Mouse (Mus musculus) MEL (cell line): Measurements from ENCODE around the gene Klf13. TPM values are rescaled to one million over a fixed set of nuclear protein-coding genes. Genes with fewer than 3 reads are reported as not detected.

ENCODE experiments used
- DNase-seq: peaks from one replicate; pipeline ENCODE4 v3.0.0; 2011; ENCODE audit warnings: low read depth, low spot score
- H3K27ac ChIP-seq: 2 replicates; pipeline ENCODE4 v1.5.1; 2012; ENCODE audit warnings: low read depth, mild to moderate bottlenecking, control low read depth, low read length, moderate library complexity; ENCODE audit not compliant: control insufficient read depth
- H3K27me3 ChIP-seq, 2 experiments: fragments of 150-350 bp in 1 of 2; sonication (generic) in 1 of 2; 2 replicates each; pipeline ENCODE4 v1.6.1; 2012; ENCODE audit warnings: low read length in 2 of 2, mild to moderate bottlenecking in 2 of 2, improper control_type of control experiment in 1 of 2, moderate library complexity in 1 of 2; ENCODE audit not compliant: insufficient read depth in 2 of 2, control insufficient read depth in 1 of 2
- H3K36me3 ChIP-seq, 2 experiments: 2 replicates each; pipeline ENCODE4 v1.6.1; 2012 to 2014; ENCODE audit warnings: low read length in 2 of 2, improper control_type of control experiment in 1 of 2, inconsistent platforms in 1 of 2, mild to moderate bottlenecking in 1 of 2; ENCODE audit not compliant: insufficient read depth in 2 of 2, control insufficient read depth in 1 of 2
- H3K4me1 ChIP-seq, 2 experiments: fragments of 150-350 bp in 1 of 2; sonication (generic) in 1 of 2; 2 replicates each; pipeline ENCODE4 v1.6.1; 2012; ENCODE audit warnings: low read length in 2 of 2, improper control_type of control experiment in 1 of 2, mild to moderate bottlenecking in 1 of 2; ENCODE audit not compliant: insufficient read depth in 2 of 2, control insufficient read depth in 1 of 2
- H3K4me3 ChIP-seq, 2 experiments: fragments of 150-350 bp in 1 of 2; sonication (generic) in 1 of 2; 2 replicates each; pipeline ENCODE4 v1.5.1; 2012; ENCODE audit warnings: low read depth in 2 of 2, low read length in 2 of 2, mild to moderate bottlenecking in 2 of 2, moderate library complexity in 2 of 2, control low read depth in 1 of 2, improper control_type of control experiment in 1 of 2; ENCODE audit not compliant: control insufficient read depth in 1 of 2, insufficient read depth in 1 of 2
- H3K79me2 ChIP-seq: 2 replicates; pipeline ENCODE4 v1.6.1; 2012; ENCODE audit warnings: mild to moderate bottlenecking, low read length, moderate library complexity; ENCODE audit not compliant: control insufficient read depth, poor library complexity, insufficient read depth
- H3K9ac ChIP-seq: 2 replicates; pipeline ENCODE4 v1.6.1; 2012; ENCODE audit warnings: low read depth, mild to moderate bottlenecking, control low read depth, low read length, moderate library complexity; ENCODE audit not compliant: control insufficient read depth, poor library complexity, severe bottlenecking
- H3K9me3 ChIP-seq: fragments of 150-350 bp; sonication (generic); replicated peaks from 2 replicates; pipeline ENCODE4 v1.6.1; 2012; ENCODE audit warnings: mild to moderate bottlenecking, low read length, improper control_type of control experiment, moderate library complexity; ENCODE audit not compliant: insufficient read depth
- BHLHE40 ChIP-seq: IDR thresholded peaks from 2 replicates; pipeline ENCODE4 v1.6.1; 2012; ENCODE audit warnings: low read depth, mild to moderate bottlenecking, inconsistent platforms, low read length, improper control_type of control experiment, borderline replicate concordance
- CHD1 ChIP-seq: IDR thresholded peaks from 2 replicates; pipeline ENCODE4 v1.6.1; 2012; ENCODE audit warnings: low read depth, mild to moderate bottlenecking, inconsistent platforms, low read length, improper control_type of control experiment
- CHD2 ChIP-seq: IDR thresholded peaks from 2 replicates; pipeline ENCODE4 v1.6.1; 2011; ENCODE audit warnings: low read length, improper control_type of control experiment
- ELF1 ChIP-seq: IDR thresholded peaks from 2 replicates; pipeline ENCODE4 v1.6.1; 2014; ENCODE audit warnings: low read depth, mild to moderate bottlenecking, inconsistent platforms, low read length, improper control_type of control experiment, moderate library complexity
- EP300 ChIP-seq, 2 experiments: IDR thresholded peaks; 2 replicates each; pipeline ENCODE4 v1.6.1; 2011; ENCODE audit warnings: improper control_type of control experiment in 2 of 2, low read length in 2 of 2, low read depth in 1 of 2, mild to moderate bottlenecking in 1 of 2
- GABPA ChIP-seq: IDR thresholded peaks from 2 replicates; pipeline ENCODE4 v1.6.1; 2012; ENCODE audit warnings: low read depth, mild to moderate bottlenecking, inconsistent platforms, low read length, improper control_type of control experiment, moderate library complexity
- MAFK ChIP-seq: IDR thresholded peaks from 2 replicates; pipeline ENCODE4 v1.6.1; 2011; ENCODE audit warnings: low read depth, mild to moderate bottlenecking, low read length, improper control_type of control experiment, borderline replicate concordance
- MAX ChIP-seq: IDR thresholded peaks from 2 replicates; pipeline ENCODE4 v1.6.1; 2011; ENCODE audit warnings: low read length, improper control_type of control experiment
- MAZ ChIP-seq: IDR thresholded peaks from 2 replicates; pipeline ENCODE4 v1.6.1; 2012; ENCODE audit warnings: low read depth, mild to moderate bottlenecking, inconsistent platforms, low read length, improper control_type of control experiment
- MEF2A ChIP-seq: IDR thresholded peaks from 2 replicates; pipeline ENCODE4 v1.6.1; 2014; ENCODE audit warnings: low read depth, mild to moderate bottlenecking, inconsistent platforms, low read length, improper control_type of control experiment; ENCODE audit not compliant: poor library complexity, insufficient replicate concordance, severe bottlenecking; ENCODE audit errors: extremely low read depth
- MXI1 ChIP-seq: IDR thresholded peaks from 2 replicates; pipeline ENCODE4 v1.6.1; 2011; ENCODE audit warnings: mild to moderate bottlenecking, low read depth, low read length, improper control_type of control experiment
- MYC ChIP-seq: IDR thresholded peaks from 2 replicates; pipeline ENCODE4 v1.6.1; 2011; ENCODE audit warnings: low read depth, mild to moderate bottlenecking, low read length, improper control_type of control experiment, moderate library complexity
- NELFE ChIP-seq: IDR thresholded peaks from 2 replicates; pipeline ENCODE4 v1.6.1; 2011; ENCODE audit warnings: low read depth, low read length, improper control_type of control experiment
- NRF1 ChIP-seq: IDR thresholded peaks from 2 replicates; pipeline ENCODE4 v1.6.1; 2014; ENCODE audit warnings: low read depth, mild to moderate bottlenecking, inconsistent platforms, low read length, improper control_type of control experiment, moderate library complexity; ENCODE audit not compliant: poor library complexity, insufficient read depth, severe bottlenecking
- POLR2A ChIP-seq, 2 experiments: IDR thresholded peaks; 2 replicates each; pipeline ENCODE4 v1.6.1; 2011 to 2012; ENCODE audit warnings: low read length in 2 of 2, mild to moderate bottlenecking in 2 of 2, control low read depth in 1 of 2, improper control_type of control experiment in 1 of 2, low read depth in 1 of 2, moderate library complexity in 1 of 2; ENCODE audit not compliant: control insufficient read depth in 1 of 2, insufficient read depth in 1 of 2, poor library complexity in 1 of 2
- POLR2AphosphoS2 ChIP-seq: IDR thresholded peaks from 2 replicates; pipeline ENCODE4 v1.6.1; 2011; ENCODE audit warnings: low read length, improper control_type of control experiment
- POLR2AphosphoS5 ChIP-seq: IDR thresholded peaks from 2 replicates; pipeline ENCODE4 v1.6.1; 2012; ENCODE audit warnings: low read depth, borderline replicate concordance, mild to moderate bottlenecking, inconsistent platforms, low read length, moderate library complexity, mixed read lengths
- RAD21 ChIP-seq: IDR thresholded peaks from 2 replicates; pipeline ENCODE4 v1.6.1; 2011; ENCODE audit warnings: mild to moderate bottlenecking, low read depth, low read length, improper control_type of control experiment
- RCOR1 ChIP-seq: IDR thresholded peaks from 2 replicates; pipeline ENCODE4 v1.6.1; 2012; ENCODE audit warnings: low read depth, mild to moderate bottlenecking, inconsistent platforms, low read length, improper control_type of control experiment
- SMC3 ChIP-seq: IDR thresholded peaks from 2 replicates; pipeline ENCODE4 v1.6.1; 2011; ENCODE audit warnings: low read depth, low read length, improper control_type of control experiment
- TAL1 ChIP-seq: IDR thresholded peaks from 2 replicates; pipeline ENCODE4 v1.6.1; 2012; ENCODE audit warnings: mild to moderate bottlenecking, inconsistent platforms, low read length, moderate library complexity, mixed read lengths
- TBP ChIP-seq: IDR thresholded peaks from 2 replicates; pipeline ENCODE4 v1.8.0; 2011; ENCODE audit warnings: low read depth, low read length, improper control_type of control experiment
- TCF12 ChIP-seq: IDR thresholded peaks from 2 replicates; pipeline ENCODE4 v1.6.1; 2014; ENCODE audit warnings: low read depth, mild to moderate bottlenecking, inconsistent platforms, low read length, improper control_type of control experiment, moderate library complexity
- UBTF ChIP-seq: IDR thresholded peaks from 2 replicates; pipeline ENCODE4 v1.6.1; 2012; ENCODE audit warnings: low read depth, mild to moderate bottlenecking, inconsistent platforms, low read length, improper control_type of control experiment, moderate library complexity, borderline replicate concordance; ENCODE audit not compliant: insufficient read depth
- USF1 ChIP-seq: IDR thresholded peaks from 2 replicates; pipeline ENCODE4 v1.6.1; 2014; ENCODE audit warnings: low read depth, mild to moderate bottlenecking, inconsistent platforms, low read length, improper control_type of control experiment, moderate library complexity
- ZC3H11A ChIP-seq: IDR thresholded peaks from 2 replicates; pipeline ENCODE4 v1.6.1; 2012; ENCODE audit warnings: low read depth, mild to moderate bottlenecking, inconsistent platforms, low read length, improper control_type of control experiment
- ZKSCAN1 ChIP-seq: IDR thresholded peaks from 2 replicates; pipeline ENCODE4 v1.6.1; 2012; ENCODE audit warnings: low read depth, mild to moderate bottlenecking, inconsistent platforms, low read length, improper control_type of control experiment, moderate library complexity
- ZMIZ1 ChIP-seq: IDR thresholded peaks from 2 replicates; pipeline ENCODE4 v1.6.1; 2012; ENCODE audit warnings: low read depth, mild to moderate bottlenecking, inconsistent platforms, low read length, improper control_type of control experiment, moderate library complexity
- ZNF384 ChIP-seq: IDR thresholded peaks from 2 replicates; pipeline ENCODE4 v1.6.1; 2012; ENCODE audit warnings: low read depth, mild to moderate bottlenecking, inconsistent platforms, low read length, improper control_type of control experiment
- polyA plus RNA-seq, 2 experiments: library from polyadenylated mRNA; stranded (reverse) in 1 of 2; unstranded in 1 of 2; fragments of >175 nt in 1 of 2; fragments of >200 nt in 1 of 2; gene quantifications; 2 replicates each; pipeline versions ENCODE4 v1.2.1 to v1.2.4; 2012; ENCODE audit warnings: low replicate concordance in 2 of 2, low read depth in 1 of 2; ENCODE audit not compliant: insufficient read length in 2 of 2, insufficient read depth in 1 of 2, missing spikeins in 1 of 2
- total RNA-seq: library from RNA; depleted of rRNA; stranded (reverse); fragments of 300-350 nt; gene quantifications from 2 replicates; pipeline ENCODE4 v1.2.3, GENCODE M21; 2012

Gene Klf13
- total and polyA plus RNA-seq, 3 experiments, result 21.6 to 118 (median 26.9) TPM

- TF ChIP-seq ZC3H11A (peak; percentile 67), SMC3 (peak; percentile 52)
Measured at GRCm38 (mm10) chr7:63936188-63936985, 2.3 kb downstream of the Klf13 start (continued).

GRCm38 (mm10) chr7:63935809-63936187 is 2.9 kb downstream of the Klf13 start:
- Histone ChIP-seq H3K79me2 (peaks cover 69% of the 10 kb centered on the region), H3K36me3 (peaks cover 0 to 34% of the 10 kb centered on the region in 2 experiments; a peak in 2 of 4 replicates), H3K4me3 (peak overlapping the region; percentile 77 to 96), H3K27me3 (no peaks in the 10 kb centered on the region), H3K9me3 (no peaks in the 10 kb centered on the region), H3K4me1 (peaks cover 32 to 37% of the 10 kb centered on the region in 2 experiments), H3K9ac (peak overlapping the region; percentile 85), H3K27ac (peak overlapping the region; percentile 89)
- TF ChIP-seq CHD1 (no peak), CHD2 (no peak), RAD21 (no peak), MEF2A (no peak), BHLHE40 (no peak), ZKSCAN1 (no peak), EP300 (IDR thresholded peaks at IDR 0.05; ENCODE audit: low read depth in 1 of 2, low read length in 2 of 2) (no peak), TCF12 (no peak), NRF1 (no peak), POLR2AphosphoS5 (no peak), MAFK (no peak), TAL1 (no peak), MYC (no peak), TBP (no peak), MAZ (no peak)
- no peak for DNase-seq

- Histone ChIP-seq H3K9ac (no peak overlapping the region), H3K79me2 (peaks cover 74% of the 10 kb centered on the region), H3K9me3 (no peaks in the 10 kb centered on the region), H3K4me3 (no peak overlapping the region), H3K27me3 (no peaks in the 10 kb centered on the region), H3K36me3 (peaks cover 0 to 32% of the 10 kb centered on the region in 2 experiments; a peak in 2 of 4 replicates), H3K4me1 (peaks cover 32 to 33% of the 10 kb centered on the region in 2 experiments), H3K27ac (peak overlapping the region; percentile 97)
- no peak for DNase-seq
- TF ChIP-seq CHD1, result no peak
- no peak for TF ChIP-seq USF1
- no peak for TF ChIP-seq GABPA
- no peak for TF ChIP-seq MAX
- no peak for TF ChIP-seq NELFE
- TF ChIP-seq RCOR1, result no peak
- no peak for TF ChIP-seq ZNF384
- no peak for TF ChIP-seq CHD2
- TF ChIP-seq UBTF, result no peak
- TF ChIP-seq MYC, result no peak
- no peak for TF ChIP-seq MXI1
- TF ChIP-seq ZMIZ1, result no peak
- no peak for TF ChIP-seq POLR2A (IDR thresholded peaks at IDR 0.05; ENCODE audit: control insufficient read depth in 1 of 2, insufficient read depth in 1 of 2, low read depth in 1 of 2, low read length in 2 of 2, poor library complexity in 1 of 2)
- no peak for TF ChIP-seq ELF1
- TF ChIP-seq POLR2AphosphoS2, result no peak
Measured at GRCm38 (mm10) chr7:63934530-63934929, 4.2 kb downstream of the Klf13 start.
